ENCODE assay signal across 15 mouse cellular contexts in the genomic region with DNA sequence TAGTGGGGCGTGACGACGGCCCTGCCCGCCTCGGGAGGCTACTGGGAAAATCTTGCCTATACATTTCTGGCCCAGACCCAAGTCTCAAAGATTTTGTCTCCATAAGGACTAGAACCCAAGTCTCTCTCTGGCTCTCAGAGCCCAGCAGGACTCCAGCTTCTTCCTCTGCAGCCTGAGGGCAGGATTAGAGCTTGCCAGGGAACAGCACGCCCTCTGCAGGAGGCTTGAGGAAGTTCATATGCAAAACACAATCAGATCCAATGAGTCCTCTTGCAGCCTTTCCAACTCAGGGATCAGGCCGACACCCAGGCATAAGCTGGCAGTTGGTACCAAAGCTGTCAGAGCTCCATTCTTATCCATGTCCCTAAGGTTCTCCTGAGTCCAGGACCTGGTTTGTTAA.
A peak's percentile ranks its signal among the peaks of the same experiment; 100 is the strongest.
DNase-seq lines count a peak whose midpoint lies in the region; TF ChIP-seq lines count a peak whose summit lies in the region.
"Had no signal": no experiment of that assay in that cellular context is flagged by ENCODE, and none has a peak within 500 bp of the region (broad histone marks: within the 10 kb centered on the region; RNA-seq: fewer than 3 reads in every experiment).

No protein-coding gene starts in this region.

- 69% methylated on average over 7 of the region's 7 CpGs for WGBS in lung, adult 2 months

- peak; percentile 47 for TF ChIP-seq CTCF in left cerebral cortex, adult 2 months (IDR thresholded peaks at IDR 0.05)
- no peak for TF ChIP-seq CTCF in lung, adult 2 months (IDR thresholded peaks at IDR 0.05; ENCODE audit: insufficient read depth, low read length)

- no peak overlapping the region for H3K27ac ChIP-seq in left cerebral cortex, adult 2 months
- H3K27ac ChIP-seq: embryonic facial prominence, embryonic 13.5 days; limb, embryonic 12.5 days; neural tube, embryonic 15.5 days had no signal

- no peak for TF ChIP-seq POLR2A in lung, adult 2 months (IDR thresholded peaks at IDR 0.05; ENCODE audit: borderline replicate concordance, extremely low read depth, low read depth, low read length)

- no peak overlapping the region for H3K4me3 ChIP-seq in left cerebral cortex, adult 2 months
- H3K4me3 ChIP-seq in lung, adult 2 months (replicated peaks; ENCODE audit: extremely low read depth, low read depth, low read length): no peak overlapping the region
- H3K4me3 ChIP-seq: embryonic facial prominence, embryonic 13.5 days; kidney, embryonic 15.5 days; limb, embryonic 12.5 days; neural tube, embryonic 15.5 days had no signal

- DNase-seq in cerebellum, postnatal 14 days: peak; percentile 43 to 44
- DNase-seq in cerebellum, adult 11 months: no peak
- DNase-seq in left cerebral cortex, adult 2 months (ENCODE audit: extremely low spot score in 1 of 2, low spot score in 2 of 2): no peak
- DNase-seq in left cerebral cortex, adult 11 months (ENCODE audit: low spot score): no peak
- peak; percentile 71 for DNase-seq in ES-CJ7 (ENCODE audit: low read depth, low spot score)
- DNase-seq in embryo, embryonic 10.5 days (ENCODE audit: low spot score): peak; percentile 52
- DNase-seq in lung, adult 2 months: no peak
- no peak for DNase-seq in ovary, postnatal 10 days (ENCODE audit: low spot score)
- DNase-seq: adrenal gland, postnatal 10 days; heart, postnatal 14 days; thymus, postnatal 25 days had no signal

- intact Hi-C loops in left cerebral cortex, adult 2 months (cut with DNase I): loop anchor here (5.0 kb wide), 1 partner anchor 161 kb away; no protein-coding TSS in a partner anchor

- no peaks in the 10 kb centered on the region for H3K4me1 ChIP-seq in lung, adult 2 months (ENCODE audit: control insufficient read depth, insufficient read depth, low read length)

Comparison
In these comparisons a context has a peak if more than half of its experiments do, and no peak if none do; other contexts are left out.
1. DNase-seq: peak in cerebellum, postnatal 14 days (2 of 2), ES-CJ7 (single experiment) and embryo, embryonic 10.5 days (single experiment); none in cerebellum, adult 11 months (single experiment), left cerebral cortex, adult 2 months (0 of 2), left cerebral cortex, adult 11 months (single experiment), lung, adult 2 months (single experiment) and ovary, postnatal 10 days (single experiment).